Mouse (Mus musculus) bone marrow, adult 2 months (tissue): ENCODE data around the gene Cpm. TPM values are rescaled to one million over a fixed set of nuclear protein-coding genes. Genes with fewer than 3 reads are reported as not detected.
"Not testable (repeated sequence)": the region's sequence is repeated elsewhere in the genome, so short reads cannot be mapped to it uniquely, and the experiment has no call there.

Source experiments
- H3K27ac ChIP-seq: fragments of 200-500 bp; 2 replicates; pipeline ENCODE4 v1.5.1; 2012; ENCODE audit warnings: low read depth, mild to moderate bottlenecking, control low read depth, inconsistent platforms, low read length; ENCODE audit not compliant: control insufficient read depth, poor library complexity, insufficient read depth
- H3K4me1 ChIP-seq: fragments of 200-500 bp; 2 replicates; pipeline ENCODE4 v1.6.1; 2011; ENCODE audit warnings: low read length; ENCODE audit not compliant: control insufficient read depth, insufficient read depth
- H3K4me3 ChIP-seq: fragments of 200-500 bp; replicated peaks from 2 replicates; pipeline ENCODE3; 2011; ENCODE audit warnings: mild to moderate bottlenecking, low read depth, low read length, control low read depth; ENCODE audit not compliant: control insufficient read depth
- CTCF ChIP-seq: fragments of 200-500 bp; IDR thresholded peaks from 2 replicates; pipeline ENCODE4 v1.5.1; 2011; ENCODE audit warnings: low read length, control low read depth; ENCODE audit not compliant: control insufficient read depth, insufficient read depth
- POLR2A ChIP-seq: fragments of 200-500 bp; IDR thresholded peaks from 2 replicates; pipeline ENCODE4 v1.6.1; 2011; ENCODE audit warnings: low read depth, mild to moderate bottlenecking, control low read depth, low read length, borderline replicate concordance; ENCODE audit not compliant: control insufficient read depth
- WGBS: fragments of 180-500 bp; shearing (Covaris S2); methylation state at CpG from one replicate; pipeline ENCODE4 v1.1.7; 2018; 5-methylcytosine and 5-hydroxymethylcytosine counted together
- polyA plus RNA-seq: library from polyadenylated mRNA; stranded (reverse); fragments of >200 nt; gene quantifications from 2 replicates; pipeline ENCODE4 v1.2.4, GENCODE M21; 2011; ENCODE audit warnings: low replicate concordance; ENCODE audit not compliant: missing spikeins, insufficient read depth, insufficient read length

Gene Cpm
- polyA plus RNA-seq, 1 experiment = 11.6 TPM

GRCm38 (mm10) chr10:117731244-117732101 lies 102.2 kb downstream of the Cpm start:
- Histone ChIP-seq H3K4me1 (no peaks in the 10 kb centered on the region; the same call in 1 of the 2 replicates), H3K27ac (peak overlapping the region; percentile 40), H3K4me3 (no peak overlapping the region)
- no peak for TF ChIP-seq POLR2A
- peak; percentile 75 for TF ChIP-seq CTCF
- whole genome bisulfite sequencing = 23% methylated on average over 15 of the region's 15 CpGs

GRCm38 (mm10) chr10:117732184-117732583 lies 102.9 kb downstream of the Cpm start:
- TF ChIP-seq CTCF (no peak), POLR2A (no peak)
- Histone ChIP-seq H3K4me1 (no peaks in the 10 kb centered on the region; the same call in 1 of the 2 replicates), H3K27ac (peak overlapping the region; percentile 40), H3K4me3 (no peak overlapping the region)
- WGBS = 60% methylated on average over 5 of the region's 5 CpGs

GRCm38 (mm10) chr10:117732962-117733592 lies 103.8 kb downstream of the Cpm start:
- no peak for TF ChIP-seq CTCF
- TF ChIP-seq POLR2A = no peak
- H3K27ac ChIP-seq = no peak overlapping the region
- no peak overlapping the region for H3K4me3 ChIP-seq
- no peaks in the 10 kb centered on the region; the same call in 1 of the 2 replicates for H3K4me1 ChIP-seq
- WGBS = 80% methylated on average over 14 of the region's 14 CpGs

GRCm38 (mm10) chr10:117733626-117734025 lies 104.3 kb downstream of the Cpm start:
- not testable (repeated sequence) for H3K4me3 ChIP-seq, H3K4me1 ChIP-seq, H3K27ac ChIP-seq
- 70% methylated on average over 8 of the region's 8 CpGs for WGBS

GRCm38 (mm10) chr10:117734104-117734852 lies 105.0 kb downstream of the Cpm start:
- H3K4me3 ChIP-seq, H3K4me1 ChIP-seq, H3K27ac ChIP-seq: not testable (repeated sequence)
- 71% methylated on average over 9 of the region's 10 CpGs for WGBS

GRCm38 (mm10) chr10:117735396-117735795 lies 106.1 kb downstream of the Cpm start:
- H3K27ac ChIP-seq, H3K4me1 ChIP-seq, H3K4me3 ChIP-seq: not testable (repeated sequence)
- WGBS = 88% methylated on average over 12 of the region's 12 CpGs

- no peak for TF ChIP-seq POLR2A
- no peak for TF ChIP-seq CTCF
- WGBS = 85% methylated on average over 5 of the region's 5 CpGs
Observed at GRCm38 (mm10) chr10:117736573-117736972, 107.3 kb downstream of the Cpm start.

More at GRCm38 (mm10) chr10:117736573-117736972, 107.3 kb downstream of the Cpm start:
- Histone ChIP-seq H3K27ac (no peak overlapping the region), H3K4me3 (no peak overlapping the region), H3K4me1 (no peaks in the 10 kb centered on the region; the same call in 1 of the 2 replicates)

Other genes with a start within 250 kb of the Cpm start
- 48.0 and 64.9 TPM in 2 replicates for gene Cpsf6, start 249.5 kb upstream of the Cpm start, polyA plus RNA-seq
- 19.1 and 55.7 TPM in 2 replicates for gene Mdm2, start 81.3 kb downstream of the Cpm start, polyA plus RNA-seq
- gene Slc35e3, start 116.9 kb downstream of the Cpm start, polyA plus RNA-seq = 4.3 and 8.3 TPM in 2 replicates
- 22.8 and 31.1 TPM in 2 replicates for gene Nup107, start 163.2 kb downstream of the Cpm start, polyA plus RNA-seq
- gene Rap1b, start 216.5 kb downstream of the Cpm start, polyA plus RNA-seq = 119 and 178 TPM in 2 replicates